Mouse (Mus musculus): ENCODE measurements around the gene Plekha6. TPM values are rescaled to one million over a fixed set of nuclear protein-coding genes. Genes with fewer than 3 reads are reported as not detected.
A peak's percentile ranks its signal among the peaks of the same experiment; 100 is the strongest.

Gene Plekha6
- total RNA-seq, 2 experiments from 2014 or later: 16.9 to 21.7 TPM

GRCm38 (mm10) chr1:133182706-133183095 lies 18.7 kb downstream of the Plekha6 start:
- DNase-seq: no peak

DNA sequence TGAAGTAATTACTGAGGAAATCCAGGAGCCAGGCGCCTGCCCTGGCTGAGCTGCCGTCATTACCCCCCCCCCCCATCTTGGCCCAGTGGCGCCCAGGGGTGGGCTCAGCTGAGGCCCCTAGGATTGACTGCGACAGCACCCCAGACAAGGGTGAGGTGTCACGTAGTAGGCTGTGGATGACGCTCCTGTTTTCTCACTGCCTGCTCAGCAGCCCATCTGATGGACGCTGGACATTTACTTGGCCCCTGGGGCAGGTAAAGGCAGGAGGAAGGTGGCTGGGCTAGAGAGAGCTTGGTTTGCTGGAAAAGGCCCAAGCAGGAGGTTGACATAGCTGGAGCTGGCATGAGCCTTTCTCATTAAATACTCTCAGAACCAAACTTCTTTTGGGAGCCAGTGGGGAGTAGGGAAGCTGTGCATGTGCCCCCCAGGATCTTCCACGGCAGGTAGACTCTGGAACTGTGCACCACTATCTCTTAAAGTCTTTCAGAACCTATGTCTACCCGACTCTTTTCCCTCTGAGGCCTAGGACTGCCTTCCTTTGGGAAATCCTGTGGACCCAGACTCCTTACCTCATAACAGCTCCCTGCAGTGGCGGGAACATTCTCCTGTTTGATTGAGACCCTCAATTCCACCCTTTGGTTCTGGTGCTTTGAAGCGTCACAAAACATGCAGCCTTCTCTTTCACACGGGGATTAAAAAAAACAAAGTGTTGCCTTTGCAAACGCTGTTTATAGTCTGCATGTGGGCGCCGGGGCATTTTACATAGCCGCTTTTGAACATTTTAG lies 19.3 kb downstream of the Plekha6 start:
- DNase-seq: no peak

DNA sequence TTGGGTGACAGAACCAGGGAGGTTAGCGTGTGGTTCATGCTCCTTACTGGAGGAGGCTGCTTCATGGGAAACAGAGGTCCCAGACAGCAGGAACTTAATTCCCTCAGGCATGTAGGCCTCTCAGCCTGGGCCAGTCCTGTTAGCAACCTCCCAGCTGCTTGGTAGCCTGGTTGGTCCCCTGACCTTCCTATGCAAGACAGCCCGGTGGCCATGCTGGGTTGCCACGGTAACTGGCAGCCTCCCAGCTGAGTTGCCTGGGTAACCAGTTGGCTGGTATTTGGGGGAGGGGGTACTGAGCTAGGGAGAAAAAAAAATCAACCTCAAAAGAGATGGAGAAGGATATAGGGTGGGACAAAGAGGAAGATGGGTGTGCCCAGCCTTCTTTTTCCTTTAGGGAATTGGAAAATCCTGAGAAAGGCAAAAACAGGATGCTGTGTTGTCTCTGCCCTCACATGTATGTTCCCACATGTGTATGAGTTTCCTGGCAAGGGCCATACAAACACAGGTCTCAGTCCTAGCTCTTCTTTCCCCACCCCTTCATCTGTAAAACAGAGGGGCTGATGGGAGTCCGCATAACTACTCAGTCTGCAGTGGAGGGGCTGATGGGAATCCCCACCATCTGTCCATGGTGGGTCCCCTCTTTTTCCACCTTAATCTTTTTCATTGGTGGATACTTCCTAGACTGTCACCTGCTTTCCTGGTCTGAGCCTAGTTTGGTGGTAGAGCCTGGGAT lies 24.1 kb downstream of the Plekha6 start:
- peak; percentile 37 for DNase-seq

DNA sequence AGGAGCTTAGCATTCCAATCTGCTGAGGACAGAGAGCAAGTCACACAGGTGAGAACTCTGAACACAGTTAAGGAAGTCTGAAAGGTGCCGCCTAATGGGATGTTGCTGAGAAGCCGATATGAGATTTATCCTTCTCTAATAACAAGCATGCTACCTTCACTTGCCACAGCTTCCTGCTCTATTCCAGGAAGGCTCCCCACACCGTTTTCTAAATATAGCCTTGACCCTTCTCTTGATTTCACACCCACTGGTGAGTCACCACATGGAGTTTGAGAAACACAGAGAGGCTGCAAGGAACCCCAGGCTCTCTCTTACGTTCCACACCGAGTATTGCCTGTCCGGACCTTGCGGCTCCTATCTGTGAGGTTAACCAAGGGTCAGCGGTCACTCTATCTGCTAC lies 24.7 kb downstream of the Plekha6 start:
- no peak for DNase-seq

- DNase-seq: no peak
Measured at GRCm38 (mm10) chr1:133189471-133189870, 25.5 kb downstream of the Plekha6 start.

DNA sequence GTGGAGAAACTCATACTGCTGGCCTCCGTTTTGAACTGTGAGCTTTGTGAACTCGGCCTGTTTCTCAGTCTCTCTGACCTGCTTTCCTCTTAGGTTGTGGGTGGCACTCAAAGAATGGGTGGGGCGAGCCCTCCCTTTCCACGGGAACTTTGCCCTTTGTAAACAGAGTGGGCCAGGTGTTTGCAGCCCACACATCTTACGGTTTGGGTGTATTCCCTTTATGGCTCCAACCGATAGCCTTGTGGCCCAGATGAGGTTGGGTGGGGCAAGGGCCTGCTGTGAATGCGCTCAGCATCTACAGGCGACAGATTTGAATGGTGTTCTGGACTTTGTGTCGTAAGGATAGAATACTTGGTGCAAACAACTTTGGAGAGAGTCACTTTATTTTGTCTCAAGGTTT lies 26.5 kb downstream of the Plekha6 start:
- DNase-seq: no peak

- DNase-seq: no peak
Measured at GRCm38 (mm10) chr1:133196181-133196580, 32.2 kb downstream of the Plekha6 start.

GRCm38 (mm10) chr1:133197266-133197665 lies 33.3 kb downstream of the Plekha6 start:
- DNase-seq: no peak

- DNase-seq: no peak
Measured at GRCm38 (mm10) chr1:133199706-133200105, 35.7 kb downstream of the Plekha6 start.

DNA sequence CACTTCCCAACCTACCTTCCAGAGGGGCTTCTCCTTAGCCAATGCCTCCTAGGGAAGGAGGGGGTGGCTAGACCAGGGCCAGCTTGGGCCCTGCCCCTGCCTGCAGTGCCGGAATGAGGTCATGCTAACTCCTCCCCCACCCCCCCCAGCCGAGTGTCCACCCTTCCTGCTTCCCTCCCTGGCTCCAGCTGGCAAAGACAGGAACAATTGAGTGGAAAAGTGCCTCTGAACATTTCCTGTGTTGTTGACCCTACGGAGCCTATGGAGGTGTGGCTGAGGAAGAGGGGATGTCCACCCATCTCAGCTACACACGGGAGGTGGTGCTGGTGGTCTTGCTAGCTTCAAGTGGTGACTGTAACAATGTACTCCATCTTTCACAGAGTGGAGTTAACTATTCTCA lies 37.5 kb downstream of the Plekha6 start:
- DNase-seq: peak; percentile 33

DNA sequence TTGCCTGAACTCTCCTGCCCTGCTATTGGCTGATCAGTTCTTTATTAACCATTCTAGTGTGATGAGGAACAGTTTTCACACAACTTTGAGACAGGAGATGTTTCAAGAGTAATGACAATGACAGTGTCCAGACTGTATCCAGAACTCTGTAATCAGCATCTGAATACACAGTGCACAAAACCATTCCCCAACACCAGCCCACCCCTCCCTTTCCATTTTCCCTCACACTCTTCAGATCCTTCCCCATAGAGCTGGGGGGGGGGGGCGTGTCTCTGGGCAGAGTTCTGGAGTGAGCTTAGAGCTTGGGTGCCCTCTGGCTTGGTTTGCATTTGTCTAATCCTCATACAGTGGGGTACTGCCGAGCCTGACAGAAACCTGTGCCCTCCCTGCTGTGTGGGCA lies 39.7 kb downstream of the Plekha6 start:
- DNase-seq: no peak

DNA sequence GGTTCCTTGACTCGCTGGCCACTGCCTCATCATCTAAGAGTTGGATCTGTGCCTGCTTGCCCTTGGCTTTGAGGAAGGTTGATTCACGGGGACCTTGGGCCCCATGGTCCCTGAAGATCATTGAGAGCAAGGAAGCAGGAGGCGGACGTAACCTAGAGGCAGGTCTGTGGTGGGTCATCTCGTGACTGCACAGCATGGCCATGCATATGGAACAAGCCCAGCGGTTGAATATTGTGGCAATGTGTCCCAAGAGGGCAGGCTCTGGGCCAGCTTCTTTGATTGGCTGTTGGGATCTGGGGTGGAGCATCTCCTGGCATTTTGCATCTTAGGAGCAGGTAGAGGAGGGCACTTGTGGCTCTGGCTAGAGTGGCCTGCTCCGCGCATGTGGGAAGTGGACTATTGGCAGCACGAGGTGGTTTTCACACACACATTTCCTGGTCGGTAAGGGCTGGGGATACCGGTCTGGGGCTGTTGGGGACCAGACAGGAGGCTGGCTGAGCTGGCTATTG lies 40.4 kb downstream of the Plekha6 start:
- peak; percentile 74 for DNase-seq

- no peak for DNase-seq
Measured at GRCm38 (mm10) chr1:133204985-133205384, 41.0 kb downstream of the Plekha6 start.

- DNase-seq: no peak
Measured at GRCm38 (mm10) chr1:133208086-133208815, 44.2 kb downstream of the Plekha6 start.

DNA sequence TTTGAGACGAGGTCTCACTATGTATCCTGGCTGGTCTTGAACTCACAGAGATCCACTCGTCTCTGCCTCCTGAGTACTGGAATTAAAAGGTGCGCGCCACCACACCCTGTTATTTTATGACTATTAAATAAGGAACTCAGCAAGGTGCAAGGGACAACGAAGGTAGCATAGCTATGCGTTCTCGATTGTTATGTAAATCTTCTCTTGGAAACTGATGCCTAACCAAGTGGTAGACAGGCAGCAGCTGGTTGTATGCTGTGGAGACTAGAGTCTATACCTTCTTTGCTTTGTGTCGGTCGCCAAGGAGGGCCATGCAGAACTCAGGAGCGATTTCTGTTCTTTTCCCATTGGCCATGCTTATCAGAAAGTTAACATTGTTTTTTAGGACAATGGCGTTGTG lies 45.0 kb downstream of the Plekha6 start:
- DNase-seq: no peak

GRCm38 (mm10) chr1:133209482-133209881 lies 45.5 kb downstream of the Plekha6 start:
- no peak for DNase-seq

DNA sequence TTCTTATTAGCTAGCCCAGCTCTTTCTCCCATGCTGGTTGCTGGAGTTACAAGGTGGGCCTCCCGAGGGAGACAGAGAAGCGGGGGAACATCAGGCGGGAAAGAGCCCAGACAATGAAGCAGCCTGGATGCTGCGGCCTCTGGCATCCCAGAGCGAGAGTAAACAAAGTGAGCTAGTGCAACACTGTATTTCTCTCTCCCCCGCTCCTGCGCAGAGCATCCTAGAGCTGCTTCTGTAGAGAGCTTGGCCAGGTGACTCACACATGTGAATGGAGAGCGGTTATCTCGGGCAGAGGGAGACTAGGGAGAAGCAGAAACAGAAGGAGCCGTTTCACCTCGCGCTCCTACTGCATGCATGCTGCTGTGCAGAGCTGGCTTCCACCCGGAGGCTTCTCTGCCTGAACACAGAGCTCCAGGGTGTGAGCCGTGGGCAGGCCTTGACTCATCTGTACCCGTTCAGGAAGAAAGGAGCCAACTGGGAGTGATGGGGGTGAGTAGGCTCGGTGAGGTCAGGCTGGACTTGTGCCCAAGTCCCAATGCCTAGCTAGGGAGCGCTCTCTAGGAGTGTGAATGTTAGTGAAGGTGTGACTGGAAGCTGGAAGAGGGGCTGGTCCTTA lies 46.0 kb downstream of the Plekha6 start:
- DNase-seq: peak; percentile 50

DNA sequence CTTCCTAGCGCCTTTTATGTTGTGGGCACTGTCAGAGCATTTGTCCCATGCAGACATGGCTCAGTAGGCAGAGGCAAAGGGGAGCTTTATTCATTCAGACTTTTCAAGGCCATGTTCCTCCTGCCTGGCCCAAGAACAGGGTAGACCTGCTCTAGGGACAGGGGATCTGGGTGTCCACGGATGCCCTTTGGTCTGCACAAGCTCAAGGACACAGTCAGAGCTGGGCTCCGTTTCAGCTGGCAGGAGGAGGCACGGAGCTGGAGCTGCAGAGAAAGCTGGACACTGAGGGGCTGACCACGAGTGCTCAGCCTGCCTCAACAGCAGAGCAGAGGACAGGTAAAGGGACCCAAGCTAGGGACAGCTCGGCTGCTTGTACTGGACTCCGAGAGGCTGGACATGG lies 46.8 kb downstream of the Plekha6 start:
- peak; percentile 81 for DNase-seq

DNA sequence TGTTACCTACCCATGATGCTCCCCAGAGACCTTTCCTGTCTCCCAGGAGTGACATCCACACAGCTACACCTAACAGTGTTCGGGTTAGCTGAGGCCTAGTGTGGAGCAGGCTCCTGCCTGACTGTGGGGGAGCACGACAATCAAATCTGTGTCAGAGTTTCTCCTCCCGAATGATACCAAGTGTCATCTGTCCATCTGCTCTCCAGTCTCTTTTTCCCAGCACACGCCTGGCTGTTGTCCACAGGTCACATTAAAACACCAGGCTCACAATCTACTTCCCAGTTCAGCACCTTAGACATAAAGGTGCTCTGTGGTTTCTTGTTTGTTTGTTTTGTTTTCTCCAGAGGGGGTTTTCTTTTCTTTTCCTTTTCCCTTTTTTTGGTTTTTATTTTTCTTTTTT lies 48.3 kb downstream of the Plekha6 start:
- no peak for DNase-seq

DNA sequence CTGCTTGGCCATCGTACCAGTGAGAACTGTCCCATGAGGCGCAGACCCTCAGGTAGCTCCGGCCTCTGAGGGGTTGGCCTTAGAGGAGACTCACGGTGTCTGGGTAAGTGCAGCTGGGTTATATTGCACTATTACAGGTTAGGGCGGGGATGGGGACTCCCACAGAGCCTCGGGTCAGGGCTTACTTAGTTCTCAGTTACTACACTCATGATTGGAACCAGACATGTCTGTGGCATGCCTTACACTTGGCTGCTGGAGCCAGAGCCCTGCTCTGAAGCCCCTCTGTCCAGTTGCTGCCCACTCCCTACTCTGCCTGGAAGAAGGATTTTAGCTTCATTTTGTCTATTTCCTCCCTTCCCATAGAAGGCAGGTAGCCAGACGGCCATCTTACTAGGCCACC lies 49.1 kb downstream of the Plekha6 start:
- DNase-seq: no peak

DNA sequence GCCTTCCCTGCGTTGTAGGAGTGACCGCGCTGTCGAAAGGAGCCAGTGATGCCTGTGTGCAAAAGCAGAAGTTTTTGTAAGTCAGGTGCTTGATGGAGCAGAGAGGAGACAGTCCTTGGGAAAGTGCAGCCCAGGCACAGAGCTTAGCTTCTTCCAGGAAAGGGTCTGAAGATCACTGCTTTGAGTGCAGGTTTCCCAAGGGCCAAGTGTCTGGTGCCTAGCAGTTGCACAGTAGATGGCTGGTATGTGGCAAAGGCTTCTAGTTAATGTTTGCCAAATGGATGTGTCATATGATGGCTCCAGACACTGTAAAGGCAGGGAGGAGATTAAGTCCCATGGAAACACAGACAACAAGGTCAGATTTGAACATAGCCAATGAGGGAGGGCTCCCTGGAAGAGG lies 49.9 kb downstream of the Plekha6 start:
- DNase-seq: no peak

- DNase-seq: no peak
Measured at GRCm38 (mm10) chr1:133214672-133215359, 50.8 kb downstream of the Plekha6 start.

Data from adrenal gland, postnatal 10 days (tissue).